Mouse (Mus musculus) midbrain, postnatal 0 days (tissue): ENCODE results near the gene Pde4b. TPM values are rescaled to one million over a fixed set of nuclear protein-coding genes. Genes with fewer than 3 reads are reported as not detected.

Experiments
- ATAC-seq: fragments of 200-750 bp; cut with Nextera tagmentation; 2 replicates; pipeline ENCODE4 v1.8.0; 2017; ENCODE audit warnings: moderate number of reproducible peaks, mild to moderate bottlenecking, moderate TSS enrichment, moderate library complexity; ENCODE audit not compliant: low FRiP score
- DNase-seq: peaks from one replicate; pipeline ENCODE4 v3.0.0-alpha.2; 2015; ENCODE audit warnings: low spot score
- H3K27ac ChIP-seq: fragments of 300-500 bp; sonication (generic); 2 replicates; pipeline ENCODE4 v1.5.1; 2014; ENCODE audit warnings: low read depth, mild to moderate bottlenecking, low read length, mixed read lengths
- H3K27me3 ChIP-seq: fragments of 300-500 bp; sonication (generic); 2 replicates; pipeline ENCODE4 v1.6.1; 2014; ENCODE audit warnings: low read length, control low read depth, mixed read lengths; ENCODE audit not compliant: insufficient read depth
- H3K36me3 ChIP-seq: fragments of 300-500 bp; sonication (generic); 2 replicates; pipeline ENCODE4 v1.6.1; 2014; ENCODE audit warnings: low read length, control low read depth, mixed read lengths; ENCODE audit not compliant: insufficient read depth
- H3K4me1 ChIP-seq: fragments of 300-500 bp; sonication (generic); 2 replicates; pipeline ENCODE4 v1.6.1; 2014; ENCODE audit warnings: mild to moderate bottlenecking, control low read depth, antibody characterized with exemption, low read length, mixed read lengths; ENCODE audit not compliant: insufficient read depth
- H3K4me2 ChIP-seq: fragments of 300-500 bp; sonication (generic); 2 replicates; pipeline ENCODE4 v1.6.1; 2014; ENCODE audit warnings: low read depth, mild to moderate bottlenecking, low read length, mixed read lengths; ENCODE audit not compliant: poor library complexity, severe bottlenecking
- H3K4me3 ChIP-seq: fragments of 300-500 bp; sonication (generic); 2 replicates; pipeline ENCODE4 v1.5.1; 2014; ENCODE audit warnings: low read depth, mild to moderate bottlenecking, low read length, moderate library complexity
- H3K9ac ChIP-seq: fragments of 300-500 bp; sonication (generic); replicated peaks from 2 replicates; pipeline ENCODE4 v1.6.1; 2014; ENCODE audit warnings: mild to moderate bottlenecking, low read length, moderate library complexity, mixed read lengths; ENCODE audit not compliant: poor library complexity, severe bottlenecking
- H3K9me3 ChIP-seq: fragments of 300-500 bp; sonication (generic); 2 replicates; pipeline ENCODE4 v1.6.1; 2016; ENCODE audit warnings: low read length, control low read depth
- CTCF ChIP-seq: IDR thresholded peaks from 2 replicates; pipeline ENCODE4 v1.5.1; 2016; ENCODE audit warnings: antibody characterized with exemption, mild to moderate bottlenecking
- WGBS: fragments of 180-500 bp; shearing (Covaris S2); extraction: QIAGEN DNeasy Blood & Tissue Kit; methylation state at CpG from one replicate; pipeline ENCODE4 v1.1.7; 2014; 5-methylcytosine and 5-hydroxymethylcytosine counted together
- polyA plus RNA-seq: library from polyadenylated mRNA; unstranded; fragments of >200 nt; fragmentation: Nextera tagmentation; extraction: Ambion mirVana; gene quantifications from 2 replicates; pipeline ENCODE4 v1.2.1, GENCODE M21; 2015
- total RNA-seq: library from RNA; depleted of rRNA; stranded (reverse); fragments of >200 nt; gene quantifications from 2 replicates; pipeline ENCODE4 v1.2.3, GENCODE M21; 2014

Gene Pde4b
- total and polyA plus RNA-seq, 2 experiments from 2014 or later, result 65.5 to 90.1 TPM

- DNase-seq (peak; percentile 83), ATAC-seq (peak; percentile 83)
- TF ChIP-seq CTCF, result peak; percentile 58
- Histone ChIP-seq H3K9ac (peak overlapping the region; percentile 60), H3K27ac (peak overlapping the region; percentile 77), H3K36me3 (no peaks in the 10 kb centered on the region), H3K4me1 (0 out of 2 replicates have a peak, but pooled peaks cover 2% of the 10 kb centered on the region), H3K4me2 (peak overlapping the region; percentile 81), H3K9me3 (no peaks in the 10 kb centered on the region), H3K27me3 (no peaks in the 10 kb centered on the region), H3K4me3 (peak overlapping the region; percentile 47)
- 2% methylated on average over 15 of the region's 15 CpGs for WGBS
Observed at GRCm38 (mm10) chr4:102254466-102255294, 167.3 kb downstream of the Pde4b start.

DNA sequence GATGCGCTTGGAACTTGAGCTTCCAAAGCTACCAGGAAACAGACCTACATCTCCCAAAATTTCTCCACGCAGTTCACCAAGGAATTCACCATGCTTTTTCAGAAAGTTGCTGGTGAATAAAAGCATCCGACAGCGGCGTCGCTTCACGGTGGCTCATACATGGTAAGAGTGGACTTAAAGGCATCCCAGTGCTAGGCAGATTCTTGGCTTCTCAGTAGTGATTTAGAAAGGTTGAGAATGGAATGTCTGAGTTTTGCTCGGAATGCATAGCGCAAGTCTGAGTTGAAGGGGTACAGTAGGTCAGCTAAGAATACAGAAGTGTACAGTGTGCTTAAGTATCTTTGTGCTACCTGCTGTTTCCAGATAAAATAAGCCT lies 167.9 kb downstream of the Pde4b start:
- ATAC-seq, result no peak
- peak overlapping the region; percentile 77 for H3K27ac ChIP-seq
- no peaks in the 10 kb centered on the region for H3K9me3 ChIP-seq
- H3K36me3 ChIP-seq, result no peaks in the 10 kb centered on the region
- peak overlapping the region; percentile 60 for H3K9ac ChIP-seq
- DNase-seq, result peak; percentile 34
- H3K27me3 ChIP-seq, result no peaks in the 10 kb centered on the region
- peak overlapping the region; percentile 47 for H3K4me3 ChIP-seq
- H3K4me1 ChIP-seq, result 0 out of 2 replicates have a peak, but pooled peaks cover 2% of the 10 kb centered on the region
- peak overlapping the region; percentile 81 for H3K4me2 ChIP-seq
- no peak for TF ChIP-seq CTCF
- WGBS, result 6% methylated on average over 9 of the region's 9 CpGs

DNA sequence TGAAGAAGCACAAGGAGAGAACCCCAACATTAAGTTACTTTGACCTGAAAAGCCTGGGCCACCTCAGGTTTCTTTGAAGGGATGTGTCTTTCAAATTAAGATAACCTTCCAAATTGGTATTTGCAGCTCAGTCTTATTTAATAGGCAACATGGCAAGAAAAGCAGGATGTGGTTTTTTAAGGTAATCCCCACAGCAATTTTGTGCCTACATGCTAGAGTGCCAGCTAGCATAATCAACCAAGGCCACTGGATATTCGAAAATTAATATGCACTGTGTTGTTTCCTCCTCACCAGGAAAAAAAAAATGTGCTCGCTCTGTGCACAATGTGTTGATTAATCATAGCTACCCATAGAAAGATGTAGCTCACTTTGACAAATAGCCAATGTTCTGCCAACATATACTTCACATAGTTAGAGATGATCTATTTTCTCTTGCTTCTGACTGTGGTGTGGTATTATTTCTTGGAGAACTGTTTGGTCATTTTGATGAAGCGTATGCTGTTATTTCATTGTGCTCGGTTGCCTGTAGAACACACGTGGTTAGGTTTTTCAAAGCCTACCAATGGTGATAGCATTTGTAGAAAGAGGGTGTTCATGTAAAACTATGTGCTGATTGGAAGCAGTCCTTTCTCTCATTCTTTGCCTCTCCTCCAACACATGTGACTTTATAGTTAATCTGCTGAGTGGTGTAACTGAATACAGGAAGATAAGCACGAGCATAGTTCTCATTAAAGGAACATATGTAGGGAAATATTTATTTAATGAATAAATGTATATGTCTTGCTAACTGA lies 169.0 kb downstream of the Pde4b start:
- Histone ChIP-seq H3K4me1 (0 out of 2 replicates have a peak, but pooled peaks cover 4% of the 10 kb centered on the region), H3K4me3 (peak overlapping the region; percentile 47), H3K27me3 (no peaks in the 10 kb centered on the region), H3K9me3 (no peaks in the 10 kb centered on the region), H3K36me3 (no peaks in the 10 kb centered on the region), H3K27ac (no peak overlapping the region), H3K4me2 (peak overlapping the region; percentile 81), H3K9ac (no peak overlapping the region)
- WGBS, result 37% methylated on average over 6 of the region's 6 CpGs
- peak; percentile 43 for DNase-seq
- TF ChIP-seq CTCF, result no peak
- ATAC-seq, result peak; percentile 76

- H3K9ac ChIP-seq, result no peak overlapping the region
- no peak for DNase-seq
- no peak overlapping the region for H3K4me3 ChIP-seq
- no peak for TF ChIP-seq CTCF
- H3K27me3 ChIP-seq, result no peaks in the 10 kb centered on the region
- no peak overlapping the region for H3K4me2 ChIP-seq
- 0 out of 2 replicates have a peak, but pooled peaks cover 2% of the 10 kb centered on the region for H3K4me1 ChIP-seq
- no peaks in the 10 kb centered on the region for H3K9me3 ChIP-seq
- no peak for ATAC-seq
- no peaks in the 10 kb centered on the region for H3K36me3 ChIP-seq
- no peak overlapping the region for H3K27ac ChIP-seq
Observed at GRCm38 (mm10) chr4:102260216-102260615, 172.9 kb downstream of the Pde4b start.

GRCm38 (mm10) chr4:102272313-102272712 lies 185.0 kb downstream of the Pde4b start:
- DNase-seq (no peak), ATAC-seq (no peak)
- no peak for TF ChIP-seq CTCF
- Histone ChIP-seq H3K27ac (no peak overlapping the region), H3K4me3 (no peak overlapping the region), H3K9ac (no peak overlapping the region), H3K4me1 (no peaks in the 10 kb centered on the region), H3K9me3 (no peaks in the 10 kb centered on the region), H3K36me3 (no peaks in the 10 kb centered on the region), H3K4me2 (no peak overlapping the region), H3K27me3 (no peaks in the 10 kb centered on the region)
- 90% methylated on average over 3 of the region's 3 CpGs for WGBS

GRCm38 (mm10) chr4:102272749-102273148 lies 185.4 kb downstream of the Pde4b start:
- DNase-seq (no peak), ATAC-seq (no peak)
- no peaks in the 10 kb centered on the region for H3K36me3 ChIP-seq
- no peak overlapping the region for H3K4me2 ChIP-seq
- no peak overlapping the region for H3K4me3 ChIP-seq
- H3K9ac ChIP-seq, result no peak overlapping the region
- no peaks in the 10 kb centered on the region for H3K4me1 ChIP-seq
- H3K9me3 ChIP-seq, result no peaks in the 10 kb centered on the region
- TF ChIP-seq CTCF, result no peak
- no peaks in the 10 kb centered on the region for H3K27me3 ChIP-seq
- no peak overlapping the region for H3K27ac ChIP-seq
- WGBS, result 94% methylated on average over 4 of the region's 4 CpGs
